Mouse (Mus musculus) brain, embryonic 14.5 days (tissue): ENCODE results near the gene Cdca7l. TPM values are rescaled to one million over a fixed set of nuclear protein-coding genes. Genes with fewer than 3 reads are reported as not detected.
A peak's percentile ranks its signal among the peaks of the same experiment; 100 is the strongest.

Experiments used
- DNase-seq: peaks from one replicate; pipeline ENCODE4 v3.0.0-alpha.2; 2011; ENCODE audit warnings: low read depth
- CTCF ChIP-seq: fragments of 200-500 bp; IDR thresholded peaks from 2 replicates; pipeline ENCODE4 v1.5.1; 2012; ENCODE audit warnings: inconsistent platforms, mild to moderate bottlenecking, moderate library complexity, borderline replicate concordance; ENCODE audit not compliant: insufficient read depth, insufficient read length; ENCODE audit errors: extremely low read depth
- POLR2A ChIP-seq: fragments of 200-500 bp; IDR thresholded peaks from 2 replicates; pipeline ENCODE4 v1.6.1; 2012; ENCODE audit warnings: mild to moderate bottlenecking, inconsistent platforms, borderline replicate concordance; ENCODE audit not compliant: poor library complexity, insufficient read depth, insufficient read length, severe bottlenecking; ENCODE audit errors: extremely low read depth
- polyA plus RNA-seq: library from polyadenylated mRNA; depleted of rRNA; stranded (reverse); fragments of >200 nt; gene quantifications from 2 replicates; pipeline ENCODE4 v1.2.3, GENCODE M21; 2012

Gene Cdca7l
- polyA plus RNA-seq, 1 experiment: 5.6 TPM

GRCm38 (mm10) chr12:117783426-117783825, 20.7 kb upstream of the Cdca7l start:
- TF ChIP-seq CTCF (no peak), POLR2A (no peak)
- no peak for DNase-seq

DNA sequence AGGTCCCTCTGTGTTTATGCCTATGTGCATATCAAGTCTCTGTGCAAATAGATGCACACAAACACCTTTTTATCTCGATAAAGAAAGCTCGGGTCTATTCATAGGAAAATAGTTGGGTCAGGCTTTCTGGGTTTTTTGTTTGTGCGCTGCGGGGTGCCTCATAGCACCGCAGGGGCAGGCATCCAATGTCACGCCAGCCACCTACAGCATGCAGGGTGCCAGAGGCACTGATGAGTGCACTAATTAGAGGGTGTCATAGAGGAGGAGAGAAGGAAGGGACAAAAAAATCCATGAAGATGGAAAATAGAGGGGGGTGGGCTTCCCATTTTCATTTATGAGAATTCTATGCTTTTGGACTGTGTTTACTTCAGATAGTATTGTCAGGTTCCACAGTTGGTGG, 17.5 kb upstream of the Cdca7l start:
- TF ChIP-seq CTCF: no peak
- no peak for TF ChIP-seq POLR2A
- DNase-seq: no peak

GRCm38 (mm10) chr12:117788513-117789011, 15.5 kb upstream of the Cdca7l start:
- TF ChIP-seq CTCF: no peak
- no peak for DNase-seq

- no peak for TF ChIP-seq POLR2A
- TF ChIP-seq CTCF: no peak
- DNase-seq: no peak
Measured at GRCm38 (mm10) chr12:117789017-117789416, 15.1 kb upstream of the Cdca7l start.

DNA sequence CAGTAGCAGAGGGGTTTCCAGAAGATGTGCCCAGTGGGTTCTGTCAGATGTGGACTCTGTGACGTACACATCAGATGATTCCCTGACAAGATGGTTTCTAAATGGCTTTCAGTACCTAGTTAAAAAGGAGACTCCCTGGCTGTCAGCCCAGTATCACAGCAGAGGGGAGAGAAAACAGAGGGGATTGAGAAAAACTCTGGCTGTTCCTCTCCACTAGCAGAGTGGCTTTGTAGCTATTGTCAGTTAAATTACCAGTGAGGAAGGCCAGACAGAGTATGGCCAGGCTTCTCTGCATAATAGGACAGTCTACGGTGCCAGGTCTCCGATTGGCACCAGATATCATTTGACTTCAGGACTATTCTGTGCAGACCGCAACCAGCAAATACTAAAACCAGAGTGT, 8.8 kb upstream of the Cdca7l start:
- TF ChIP-seq CTCF (no peak), POLR2A (no peak)

DNA sequence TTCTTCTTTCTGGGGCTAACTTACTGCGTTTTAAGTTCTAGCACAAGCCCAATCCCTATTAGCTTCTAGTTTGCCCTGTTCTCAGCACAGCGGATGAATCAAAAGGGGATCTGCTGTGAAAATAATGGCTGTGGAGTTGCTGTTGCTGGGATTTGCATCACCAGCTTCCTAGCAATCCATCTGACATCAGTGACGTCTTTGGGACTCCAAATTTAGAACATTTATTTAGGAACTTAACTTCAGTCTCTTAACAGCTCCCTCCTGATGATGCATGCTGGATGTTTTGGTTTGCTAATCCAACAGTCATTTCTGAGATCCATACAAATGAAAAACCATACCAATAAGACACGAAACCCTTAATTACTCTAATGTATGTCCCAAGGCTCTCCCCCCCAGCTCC, 1.5 kb downstream of the Cdca7l start:
- TF ChIP-seq POLR2A (no peak), CTCF (no peak)
- DNase-seq: no peak

More for the DNA sequence above, 8.8 kb upstream of the Cdca7l start:
- DNase-seq: peak; percentile 69

- no peak for TF ChIP-seq CTCF
- DNase-seq: peak; percentile 89
Measured at GRCm38 (mm10) chr12:117806007-117806451, 1.9 kb downstream of the Cdca7l start.

- no peak for DNase-seq
- TF ChIP-seq POLR2A: no peak
- no peak for TF ChIP-seq CTCF
Measured at GRCm38 (mm10) chr12:117806470-117806869, 2.4 kb downstream of the Cdca7l start.

- peak; percentile 62 for DNase-seq
- TF ChIP-seq POLR2A: no peak
- TF ChIP-seq CTCF: no peak
Measured at GRCm38 (mm10) chr12:117807637-117808036, 3.5 kb downstream of the Cdca7l start.

- DNase-seq: peak; percentile 85
- no peak for TF ChIP-seq CTCF
- TF ChIP-seq POLR2A: no peak
Measured at GRCm38 (mm10) chr12:117808355-117809326, 4.6 kb downstream of the Cdca7l start.

DNA sequence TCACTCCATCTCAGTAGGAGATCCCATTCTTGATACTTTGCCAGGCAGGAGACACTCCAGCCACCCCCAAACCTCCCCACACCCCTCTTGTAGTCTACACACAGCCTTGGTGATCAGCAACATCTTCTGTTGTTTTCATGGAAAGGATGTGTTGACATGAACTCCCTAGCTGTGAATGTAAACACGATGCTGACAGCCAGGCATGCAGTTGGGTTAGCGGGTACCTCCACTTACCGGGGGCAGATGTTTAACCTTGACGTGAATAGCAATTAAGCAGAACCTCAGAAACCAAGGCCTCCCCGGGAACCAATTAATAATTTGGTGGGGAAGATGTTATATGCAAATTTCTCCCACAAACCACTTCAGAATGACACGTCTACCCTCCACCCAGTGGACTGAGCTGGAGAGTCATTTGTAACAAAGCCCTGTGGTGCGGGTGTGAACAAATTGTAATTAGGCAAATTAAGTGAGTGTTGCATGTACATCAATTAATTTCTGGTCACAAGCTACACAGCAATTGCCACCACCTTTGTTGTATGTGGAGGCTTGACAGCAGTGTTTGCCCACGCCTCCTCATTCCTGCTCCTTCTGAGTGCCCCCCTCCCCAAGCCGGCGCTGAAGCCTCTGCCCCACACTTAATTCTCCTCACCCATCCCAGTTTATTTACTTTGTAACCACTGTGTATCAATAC, 5.4 kb downstream of the Cdca7l start:
- TF ChIP-seq CTCF (no peak), POLR2A (no peak)
- DNase-seq: peak; percentile 88

- no peak for TF ChIP-seq POLR2A
- TF ChIP-seq CTCF: no peak
- DNase-seq: peak; percentile 74
Measured at GRCm38 (mm10) chr12:117810074-117810473, 6.0 kb downstream of the Cdca7l start.
